Mouse (Mus musculus): ENCODE measurements around the gene Dupd1.
"Not testable (repeated sequence)": the region's sequence is repeated elsewhere in the genome, so short reads cannot be mapped to it uniquely, and the experiment has no call there.

Gene Dupd1

GRCm38 (mm10) chr14:21676223-21676622 is 38.2 kb downstream of the Dupd1 start:
- DNase-seq (ENCODE audit: low read depth, low spot score), result no peak

- no peak for DNase-seq (ENCODE audit: low read depth, low spot score)
These were observed 39.9 kb downstream of the Dupd1 start for GRCm38 (mm10) chr14:21674471-21674870.

GRCm38 (mm10) chr14:21673100-21673499 is 41.3 kb downstream of the Dupd1 start:
- no peak for DNase-seq (ENCODE audit: low read depth, low spot score)

GRCm38 (mm10) chr14:21670422-21671006 is 43.9 kb downstream of the Dupd1 start:
- DNase-seq (ENCODE audit: low read depth, low spot score), result not testable (repeated sequence)

GRCm38 (mm10) chr14:21669633-21670421 is 44.5 kb downstream of the Dupd1 start:
- DNase-seq (ENCODE audit: low read depth, low spot score), result peak; percentile 72

GRCm38 (mm10) chr14:21669218-21669617 is 45.2 kb downstream of the Dupd1 start:
- DNase-seq (ENCODE audit: low read depth, low spot score), result no peak

- DNase-seq (ENCODE audit: low read depth, low spot score), result no peak
These were observed 51.8 kb downstream of the Dupd1 start for GRCm38 (mm10) chr14:21662465-21663142.

- DNase-seq (ENCODE audit: low read depth, low spot score), result peak; percentile 91
These were observed 54.7 kb downstream of the Dupd1 start for GRCm38 (mm10) chr14:21659652-21660051.

GRCm38 (mm10) chr14:21659155-21659554 is 55.2 kb downstream of the Dupd1 start:
- DNase-seq (ENCODE audit: low read depth, low spot score), result peak; percentile 46

GRCm38 (mm10) chr14:21653813-21654212 is 60.6 kb downstream of the Dupd1 start:
- no peak for DNase-seq (ENCODE audit: low read depth, low spot score)

- DNase-seq (ENCODE audit: low read depth, low spot score), result peak; percentile 88
These were observed 73.5 kb downstream of the Dupd1 start for GRCm38 (mm10) chr14:21640806-21641435.

GRCm38 (mm10) chr14:21636548-21636947 is 77.8 kb downstream of the Dupd1 start:
- peak; percentile 73 for DNase-seq (ENCODE audit: low read depth, low spot score)

- no peak for DNase-seq (ENCODE audit: low read depth, low spot score)
These were observed 82.6 kb downstream of the Dupd1 start for GRCm38 (mm10) chr14:21631665-21632200.
